Mouse (Mus musculus) kidney, embryonic 16.5 days (tissue): ENCODE measurements around the gene Cdk2ap2. TPM values are rescaled to one million over a fixed set of nuclear protein-coding genes. Genes with fewer than 3 reads are reported as not detected.
"Not testable (repeated sequence)": the region's sequence is repeated elsewhere in the genome, so short reads cannot be mapped to it uniquely, and the experiment has no call there.

Experiments
- ATAC-seq: fragments of 200-750 bp; cut with Nextera tagmentation; 2 replicates; pipeline ENCODE4 v1.8.0; 2017; ENCODE audit warnings: moderate TSS enrichment; ENCODE audit not compliant: low FRiP score, low TSS enrichment
- H3K27ac ChIP-seq: fragments of 300-500 bp; sonication (generic); 2 replicates; pipeline ENCODE4 v1.5.1; 2014; ENCODE audit warnings: low read length
- H3K27me3 ChIP-seq: fragments of 300-500 bp; sonication (generic); 2 replicates; pipeline ENCODE4 v1.6.1; 2014; ENCODE audit warnings: low read length, control low read depth, mixed read lengths; ENCODE audit not compliant: insufficient read depth
- H3K36me3 ChIP-seq: fragments of 300-500 bp; sonication (generic); 2 replicates; pipeline ENCODE4 v1.6.1; 2014; ENCODE audit warnings: low read length, control low read depth, mixed read lengths; ENCODE audit not compliant: insufficient read depth
- H3K4me1 ChIP-seq: fragments of 300-500 bp; sonication (generic); 2 replicates; pipeline ENCODE4 v1.6.1; 2014; ENCODE audit warnings: low read length, control low read depth, mixed read lengths; ENCODE audit not compliant: insufficient read depth
- H3K4me2 ChIP-seq: fragments of 300-500 bp; sonication (generic); replicated peaks from 2 replicates; pipeline ENCODE4 v1.6.1; 2014; ENCODE audit warnings: low read depth, low read length
- H3K4me3 ChIP-seq: fragments of 300-500 bp; sonication (generic); 2 replicates; pipeline ENCODE4 v1.5.1; 2014; ENCODE audit warnings: mild to moderate bottlenecking, low read length
- H3K9ac ChIP-seq: fragments of 300-500 bp; sonication (generic); replicated peaks from 2 replicates; pipeline ENCODE4 v1.6.1; 2014; ENCODE audit warnings: low read length
- H3K9me3 ChIP-seq: fragments of 300-500 bp; sonication (generic); 2 replicates; pipeline ENCODE4 v1.6.1; 2016; ENCODE audit warnings: low read length, control low read depth
- WGBS: fragments of 180-500 bp; shearing (Covaris S2); extraction: QIAGEN DNeasy Blood & Tissue Kit; methylation state at CpG from one replicate; pipeline ENCODE4 v1.1.7; 2014; 5-methylcytosine and 5-hydroxymethylcytosine counted together
- polyA plus RNA-seq: library from polyadenylated mRNA; unstranded; fragments of >200 nt; fragmentation: Nextera tagmentation; extraction: Ambion mirVana; gene quantifications from 2 replicates; pipeline ENCODE4 v1.2.1, GENCODE M21; 2015

The Cdk2ap2 gene
- polyA plus RNA-seq, 1 experiment from 2014 or later: 138 TPM

- WGBS: 92% methylated on average over 7 of the region's 7 CpGs
- peaks cover 20% of the 10 kb centered on the region for H3K4me1 ChIP-seq
- no peak overlapping the region for H3K4me2 ChIP-seq
- no peak for ATAC-seq
- H3K27ac ChIP-seq: no peak overlapping the region
- no peak overlapping the region for H3K9ac ChIP-seq
- no peaks in the 10 kb centered on the region for H3K27me3 ChIP-seq
- no peaks in the 10 kb centered on the region for H3K9me3 ChIP-seq
- peaks cover 34% of the 10 kb centered on the region for H3K36me3 ChIP-seq
- H3K4me3 ChIP-seq: no peak overlapping the region
Observed at GRCm38 (mm10) chr19:4129462-4129861, 32.5 kb downstream of the Cdk2ap2 start.

- Histone ChIP-seq H3K4me1 (peaks cover 13% of the 10 kb centered on the region), H3K4me3 (no peak overlapping the region), H3K27ac (no peak overlapping the region), H3K4me2 (no peak overlapping the region), H3K27me3 (no peaks in the 10 kb centered on the region), H3K9ac (no peak overlapping the region), H3K9me3 (no peaks in the 10 kb centered on the region), H3K36me3 (peaks cover 34% of the 10 kb centered on the region)
- ATAC-seq: no peak
- WGBS: 67% methylated on average over 4 of the region's 4 CpGs
Observed at GRCm38 (mm10) chr19:4130106-4130505, 33.1 kb downstream of the Cdk2ap2 start.

DNA sequence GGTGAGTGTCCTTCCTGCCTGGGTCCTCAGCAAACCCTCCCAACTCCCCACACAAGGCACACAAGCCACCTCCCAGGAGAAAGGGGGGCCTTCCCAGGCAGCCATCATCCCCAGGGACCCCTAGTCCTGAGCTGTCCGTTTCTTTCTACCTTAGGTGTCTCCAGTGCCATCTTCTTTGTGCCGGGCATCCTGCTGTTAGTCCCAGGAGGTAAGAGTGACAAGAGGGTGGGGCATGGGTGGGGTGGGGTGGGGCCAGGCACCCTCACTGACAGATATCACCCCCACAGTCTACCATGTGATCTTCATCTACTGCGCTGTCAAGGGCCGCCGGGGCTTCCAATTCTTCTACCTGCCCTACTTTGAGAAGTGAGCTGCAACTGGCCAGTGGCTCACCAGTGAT, 34.1 kb downstream of the Cdk2ap2 start:
- Histone ChIP-seq H3K9ac (no peak overlapping the region), H3K36me3 (peaks cover 34% of the 10 kb centered on the region), H3K27me3 (no peaks in the 10 kb centered on the region), H3K9me3 (no peaks in the 10 kb centered on the region), H3K4me3 (no peak overlapping the region), H3K4me2 (no peak overlapping the region), H3K27ac (no peak overlapping the region), H3K4me1 (peaks cover 12% of the 10 kb centered on the region)
- 87% methylated on average over 5 of the region's 5 CpGs for WGBS
- no peak for ATAC-seq

- Histone ChIP-seq H3K9ac (no peak overlapping the region), H3K36me3 (peaks cover 34% of the 10 kb centered on the region), H3K27me3 (no peaks in the 10 kb centered on the region), H3K9me3 (no peaks in the 10 kb centered on the region), H3K27ac (no peak overlapping the region), H3K4me2 (no peak overlapping the region), H3K4me3 (no peak overlapping the region), H3K4me1 (peaks cover 7% of the 10 kb centered on the region)
- ATAC-seq: no peak
- 79% methylated on average over 2 of the region's 2 CpGs for WGBS
Observed at GRCm38 (mm10) chr19:4131768-4132167, 34.8 kb downstream of the Cdk2ap2 start.

GRCm38 (mm10) chr19:4134354-4134753, 37.4 kb downstream of the Cdk2ap2 start:
- H3K4me2 ChIP-seq: no peak overlapping the region
- H3K9ac ChIP-seq: no peak overlapping the region
- no peak overlapping the region for H3K4me3 ChIP-seq
- H3K36me3 ChIP-seq: peaks cover 21% of the 10 kb centered on the region
- H3K4me1 ChIP-seq: no peaks in the 10 kb centered on the region
- no peaks in the 10 kb centered on the region for H3K9me3 ChIP-seq
- H3K27ac ChIP-seq: no peak overlapping the region
- no peaks in the 10 kb centered on the region for H3K27me3 ChIP-seq
- WGBS: 88% methylated on average over 4 of the region's 4 CpGs
- no peak for ATAC-seq

GRCm38 (mm10) chr19:4135229-4135962, 38.4 kb downstream of the Cdk2ap2 start:
- not testable (repeated sequence) for H3K4me2 ChIP-seq, ATAC-seq, H3K27me3 ChIP-seq, H3K4me1 ChIP-seq, H3K9ac ChIP-seq, H3K9me3 ChIP-seq, H3K4me3 ChIP-seq, H3K27ac ChIP-seq
- peaks cover 19% of the 10 kb centered on the region for H3K36me3 ChIP-seq
- WGBS: 77% methylated on average over 6 of the region's 6 CpGs

GRCm38 (mm10) chr19:4135963-4136345, 39.0 kb downstream of the Cdk2ap2 start:
- H3K9me3 ChIP-seq, H3K4me2 ChIP-seq, ATAC-seq, H3K27ac ChIP-seq, H3K9ac ChIP-seq, H3K4me3 ChIP-seq, H3K27me3 ChIP-seq, H3K4me1 ChIP-seq: not testable (repeated sequence)
- H3K36me3 ChIP-seq: peaks cover 18% of the 10 kb centered on the region
- WGBS: 12% methylated on average over 8 of the region's 8 CpGs

DNA sequence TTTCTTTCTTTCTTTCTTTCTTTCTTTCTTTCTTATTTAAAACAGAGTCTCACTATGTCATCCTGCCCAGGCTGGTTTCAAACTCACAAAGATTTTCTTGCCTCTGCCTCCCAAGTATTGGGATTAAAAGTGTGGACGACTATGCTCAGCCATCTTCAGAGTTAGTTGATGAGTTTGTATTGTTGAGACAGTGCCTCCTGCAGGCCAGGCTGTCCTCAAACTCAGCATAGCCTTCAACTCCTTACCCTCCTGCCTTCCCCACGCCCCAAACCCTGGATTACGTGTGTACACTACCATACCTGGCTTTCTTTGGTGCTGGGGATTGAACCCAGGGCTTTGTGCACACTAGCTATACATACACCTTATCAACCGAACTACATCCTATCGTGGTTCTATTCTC, 39.5 kb downstream of the Cdk2ap2 start:
- H3K36me3 ChIP-seq: peaks cover 14% of the 10 kb centered on the region
- no peak overlapping the region for H3K4me3 ChIP-seq
- WGBS: 82% methylated on average over 5 of the region's 5 CpGs
- ATAC-seq: no peak
- H3K27ac ChIP-seq: no peak overlapping the region
- no peak overlapping the region for H3K9ac ChIP-seq
- no peak overlapping the region for H3K4me2 ChIP-seq
- H3K9me3 ChIP-seq: no peaks in the 10 kb centered on the region
- no peaks in the 10 kb centered on the region for H3K4me1 ChIP-seq
- no peaks in the 10 kb centered on the region for H3K27me3 ChIP-seq

DNA sequence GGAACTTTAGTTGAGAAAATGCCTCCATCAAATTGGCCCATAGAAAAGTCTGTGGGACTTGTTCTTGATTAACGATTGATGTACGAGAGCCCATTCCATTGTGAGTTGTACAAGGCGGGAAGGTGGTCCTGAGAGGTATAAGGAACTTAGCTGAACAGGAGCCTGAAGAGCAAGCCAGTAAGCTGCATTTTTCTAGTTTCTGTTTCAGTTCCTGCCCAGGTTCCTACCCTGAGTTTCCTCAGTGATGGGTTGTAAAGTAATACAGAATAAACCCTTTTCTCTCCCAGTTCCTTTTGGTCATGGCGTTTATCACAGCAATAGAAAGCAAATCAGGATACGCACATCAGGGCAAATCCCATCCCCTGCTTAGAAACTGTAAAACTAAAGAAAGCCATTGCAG, 40.9 kb downstream of the Cdk2ap2 start:
- Histone ChIP-seq H3K4me3 (no peak overlapping the region), H3K4me1 (0 out of 2 replicates have a peak, but pooled peaks cover 3% of the 10 kb centered on the region), H3K9me3 (no peaks in the 10 kb centered on the region), H3K36me3 (no peaks in the 10 kb centered on the region), H3K27me3 (no peaks in the 10 kb centered on the region), H3K27ac (no peak overlapping the region), H3K9ac (no peak overlapping the region), H3K4me2 (no peak overlapping the region)
- 78% methylated on average over 5 of the region's 5 CpGs for WGBS
- ATAC-seq: no peak

- 0 out of 2 replicates have a peak, but pooled peaks cover 3% of the 10 kb centered on the region for H3K4me1 ChIP-seq
- H3K4me2 ChIP-seq: no peak within 1 kb of the TSS
- no peaks in the 10 kb centered on the region for H3K36me3 ChIP-seq
- H3K4me3 ChIP-seq: no peak within 1 kb of the TSS
- no peaks in the 10 kb centered on the region for H3K27me3 ChIP-seq
- no peaks in the 10 kb centered on the region for H3K9me3 ChIP-seq
- 86% methylated on average over 2 of the region's 2 CpGs for WGBS
- no peak within 1 kb of the TSS for H3K9ac ChIP-seq
- no peak within 1 kb of the TSS for H3K27ac ChIP-seq
- no peak for ATAC-seq
Observed at GRCm38 (mm10) chr19:4139446-4139845, 42.5 kb downstream of the Cdk2ap2 start, which contains the start of gene Gpr152. Gpr152 (plus strand) TSS chr19:4139787.
